ENCODE assay signal across 11 mouse cellular contexts in genomic region chr2:72319028-72319798, GRCm38 (mm10). TPM values are rescaled to one million over a fixed set of nuclear protein-coding genes. Genes with fewer than 3 reads are reported as not detected.
DNase-seq lines count a peak whose midpoint lies in the region; ATAC-seq and TF ChIP-seq lines count a peak whose summit lies in the region.
"Had no signal": no experiment of that assay in that cellular context is flagged by ENCODE, and none has a peak within 500 bp of the region (broad histone marks: within the 10 kb centered on the region; RNA-seq: fewer than 3 reads in every experiment).

No protein-coding gene starts in this region.

- peaks cover 2% of the 10 kb centered on the region; the same call in 1 of the 2 replicates for H3K79me2 ChIP-seq in heart, adult 2 months (replicated peaks; ENCODE audit: control insufficient read depth, insufficient read depth, low read length)

- no peak overlapping the region for H3K4me2 ChIP-seq in lung, embryonic 16.5 days (ENCODE audit: low read depth, low read length)
- no peak overlapping the region for H3K4me2 ChIP-seq in stomach, embryonic 16.5 days (ENCODE audit: low read depth, low read length)
- H3K4me2 ChIP-seq: forebrain, embryonic 12.5 days had no signal

- intact Hi-C loops in heart, adult 2 months (cut with DNase I): no loop called here
- intact Hi-C loops in heart, postnatal 14 days (cut with DNase I): no loop called here

- no peak for TF ChIP-seq POLR2A in heart, adult 2 months (IDR thresholded peaks at IDR 0.05; ENCODE audit: insufficient read depth, low read depth, low read length)

- TF ChIP-seq CTCF in heart, adult 2 months (IDR thresholded peaks at IDR 0.05): no peak

- H3K9me3 ChIP-seq in lung, embryonic 16.5 days (ENCODE audit: control insufficient read depth, low read length): no peaks in the 10 kb centered on the region
- H3K9me3 ChIP-seq in limb, embryonic 10.5 days (replicated peaks): no peaks in the 10 kb centered on the region
- no peaks in the 10 kb centered on the region for H3K9me3 ChIP-seq in stomach, embryonic 16.5 days (replicated peaks; ENCODE audit: control insufficient read depth, low read length)
- H3K9me3 ChIP-seq: forebrain, embryonic 12.5 days had no signal

- no peak for TF ChIP-seq EP300 in heart, adult 2 months (IDR thresholded peaks at IDR 0.05; ENCODE audit: insufficient read depth, low read depth, low read length)

- WGBS in heart, adult 2 months: 60% methylated on average over 7 of the region's 7 CpGs
- 42% methylated on average over 7 of the region's 7 CpGs for WGBS in lung, embryonic 16.5 days
- WGBS in limb, embryonic 10.5 days: 88% methylated on average over 7 of the region's 7 CpGs
- 48% methylated on average over 7 of the region's 7 CpGs for WGBS in stomach, embryonic 16.5 days

- peaks cover 21% of the 10 kb centered on the region for H3K36me3 ChIP-seq in heart, adult 2 months (ENCODE audit: control insufficient read depth, insufficient read depth, low read length)
- H3K36me3 ChIP-seq in lung, embryonic 16.5 days (ENCODE audit: control insufficient read depth, insufficient read depth, low read length): peaks cover 3% of the 10 kb centered on the region; the same call in 1 of the 2 replicates
- no peaks in the 10 kb centered on the region for H3K36me3 ChIP-seq in limb, embryonic 10.5 days
- H3K36me3 ChIP-seq in stomach, embryonic 16.5 days (ENCODE audit: control insufficient read depth, insufficient read depth, low read length): no peaks in the 10 kb centered on the region
- H3K36me3 ChIP-seq: forebrain, embryonic 12.5 days had no signal

- H3K9ac ChIP-seq in heart, adult 2 months (ENCODE audit: low read depth, low read length): no peak overlapping the region
- no peak overlapping the region for H3K9ac ChIP-seq in lung, embryonic 16.5 days (ENCODE audit: low read length)
- no peak overlapping the region for H3K9ac ChIP-seq in stomach, embryonic 16.5 days (ENCODE audit: low read length)
- H3K9ac ChIP-seq: forebrain, embryonic 12.5 days had no signal

- H3K4me1 ChIP-seq in heart, adult 2 months (ENCODE audit: control insufficient read depth, insufficient read depth, low read length): peaks cover 23% of the 10 kb centered on the region
- H3K4me1 ChIP-seq in lung, embryonic 16.5 days (replicated peaks; ENCODE audit: control insufficient read depth, insufficient read depth, low read length): peaks cover 23% of the 10 kb centered on the region
- H3K4me1 ChIP-seq in limb, embryonic 10.5 days: peaks cover 21% of the 10 kb centered on the region
- peaks cover 18% of the 10 kb centered on the region for H3K4me1 ChIP-seq in stomach, embryonic 16.5 days (ENCODE audit: control insufficient read depth, insufficient read depth, low read length)

- no peak for DNase-seq in heart, adult 2 months
- no peak for DNase-seq in heart, postnatal 14 days
- DNase-seq in lung, adult 18-20 months: no peak
- peak; percentile 25 for DNase-seq in limb, embryonic 10.5 days (ENCODE audit: low spot score)
- no peak for DNase-seq in spleen, adult 12 weeks (ENCODE audit: low spot score)
- DNase-seq in thymus, postnatal 36 days: no peak
- DNase-seq: kidney, postnatal 36 days had no signal

- H3K4me3 ChIP-seq in heart, adult 2 months: no peak overlapping the region
- no peak overlapping the region for H3K4me3 ChIP-seq in lung, embryonic 16.5 days (ENCODE audit: low read length)
- no peak overlapping the region for H3K4me3 ChIP-seq in limb, embryonic 10.5 days
- no peak overlapping the region for H3K4me3 ChIP-seq in stomach, embryonic 16.5 days (replicated peaks; ENCODE audit: low read length)
- H3K4me3 ChIP-seq: forebrain, embryonic 12.5 days had no signal

- no peaks in the 10 kb centered on the region for H3K27me3 ChIP-seq in heart, adult 2 months (ENCODE audit: control insufficient read depth, insufficient read depth, low read length)
- no peaks in the 10 kb centered on the region for H3K27me3 ChIP-seq in lung, embryonic 16.5 days (ENCODE audit: control insufficient read depth, insufficient read depth, low read depth, low read length)
- H3K27me3 ChIP-seq in limb, embryonic 10.5 days (ENCODE audit: low read depth, poor library complexity, severe bottlenecking): no peaks in the 10 kb centered on the region
- H3K27me3 ChIP-seq in stomach, embryonic 16.5 days (ENCODE audit: control insufficient read depth, insufficient read depth, low read length): no peaks in the 10 kb centered on the region
- H3K27me3 ChIP-seq: forebrain, embryonic 12.5 days had no signal

- H3K27ac ChIP-seq in heart, adult 2 months: peak overlapping the region; percentile 20; the same call in 1 of the 2 replicates
- peak overlapping the region; percentile 75 for H3K27ac ChIP-seq in lung, embryonic 16.5 days (ENCODE audit: low read length)
- H3K27ac ChIP-seq in limb, embryonic 10.5 days: no peak overlapping the region
- peak overlapping the region; percentile 85 for H3K27ac ChIP-seq in stomach, embryonic 16.5 days (ENCODE audit: low read length)
- H3K27ac ChIP-seq: forebrain, embryonic 12.5 days had no signal

- no peak for ATAC-seq in lung, embryonic 16.5 days (ENCODE audit: low read depth)
- ATAC-seq in stomach, embryonic 16.5 days (ENCODE audit: insufficient read depth, low FRiP score): 0 out of 2 replicates have a peak, but pooled peaks have one; percentile 2
- ATAC-seq: CD4-positive, CD25-positive, alpha-beta regulatory T cell, adult 4 months had no signal

RNA-seq across cellular contexts. Expression of gene Map3k20, which starts 33.8 kb away (rescaled TPM):
- 100 to 1,000 TPM; 275 to 303 TPM for total RNA-seq in heart, adult 2 months (2021)
- 75.1 and 124 TPM in 2 replicates for polyA plus RNA-seq in heart, adult 2 months (2012; rRNA removed)
- 100 to 1,000 TPM; 220 to 230 TPM for total RNA-seq in heart, postnatal 14 days (2021)
- 29.8 and 31.6 TPM in 2 replicates for polyA plus RNA-seq in lung, embryonic 16.5 days (2015; fragmentation: Nextera tagmentation; extraction: Ambion mirVana)
- polyA plus RNA-seq in limb, embryonic 10.5 days (2016; fragmentation: Nextera tagmentation; extraction: Ambion mirVana): 9.9 and 10.4 TPM in 2 replicates
- polyA plus RNA-seq in stomach, embryonic 16.5 days (2015; fragmentation: Nextera tagmentation; extraction: Ambion mirVana): 24.6 and 25.0 TPM in 2 replicates
